Mouse (Mus musculus) erythroblast, embryonic 14.5 days (primary cell): ENCODE results near the gene Lypd5. TPM values are rescaled to one million over a fixed set of nuclear protein-coding genes. Genes with fewer than 3 reads are reported as not detected.
"Not testable (repeated sequence)": the region's sequence is repeated elsewhere in the genome, so short reads cannot be mapped to it uniquely, and the experiment has no call there.

ENCODE experiments used
- H3K27me3 ChIP-seq: 2 replicates; pipeline ENCODE4 v1.6.1; 2012; ENCODE audit warnings: inconsistent platforms; ENCODE audit not compliant: control insufficient read depth
- H3K36me3 ChIP-seq: 2 replicates; pipeline ENCODE4 v1.6.1; 2012; ENCODE audit warnings: mild to moderate bottlenecking, inconsistent platforms; ENCODE audit not compliant: control insufficient read depth
- H3K4me1 ChIP-seq: 2 replicates; pipeline ENCODE4 v1.6.1; 2012; ENCODE audit warnings: inconsistent platforms; ENCODE audit not compliant: control insufficient read depth
- H3K4me3 ChIP-seq: replicated peaks from 2 replicates; pipeline ENCODE3; 2012; ENCODE audit warnings: moderate library complexity, mild to moderate bottlenecking, inconsistent platforms
- H3K9me3 ChIP-seq: 2 replicates; pipeline ENCODE4 v1.6.1; 2012; ENCODE audit warnings: low read length, inconsistent platforms, mixed read lengths; ENCODE audit not compliant: control insufficient read depth
- GATA1 ChIP-seq: IDR thresholded peaks from 2 replicates; pipeline ENCODE4 v1.6.1; 2012; ENCODE audit warnings: low read length, inconsistent platforms, mixed read lengths
- TAL1 ChIP-seq: IDR thresholded peaks from 3 replicates; pipeline ENCODE4 v1.6.1; 2012; ENCODE audit warnings: low read length, inconsistent platforms, mixed read lengths
- polyA plus RNA-seq: library from polyadenylated mRNA; stranded (reverse); fragments of >175 nt; gene quantifications from 2 replicates; pipeline ENCODE4 v1.2.3, GENCODE M21; 2012

The Lypd5 gene
- polyA plus RNA-seq, 1 experiment, result not detected

- peaks cover 76% of the 10 kb centered on the region for H3K36me3 ChIP-seq
- H3K27me3 ChIP-seq, result no peaks in the 10 kb centered on the region
- no peak for TF ChIP-seq TAL1
- peaks cover 15% of the 10 kb centered on the region for H3K9me3 ChIP-seq
- H3K4me3 ChIP-seq, result peak overlapping the region; percentile 72
- H3K4me1 ChIP-seq, result peaks cover 84% of the 10 kb centered on the region
Observed at GRCm38 (mm10) chr7:24400082-24400452, 51.1 kb downstream of the Lypd5 start.

DNA sequence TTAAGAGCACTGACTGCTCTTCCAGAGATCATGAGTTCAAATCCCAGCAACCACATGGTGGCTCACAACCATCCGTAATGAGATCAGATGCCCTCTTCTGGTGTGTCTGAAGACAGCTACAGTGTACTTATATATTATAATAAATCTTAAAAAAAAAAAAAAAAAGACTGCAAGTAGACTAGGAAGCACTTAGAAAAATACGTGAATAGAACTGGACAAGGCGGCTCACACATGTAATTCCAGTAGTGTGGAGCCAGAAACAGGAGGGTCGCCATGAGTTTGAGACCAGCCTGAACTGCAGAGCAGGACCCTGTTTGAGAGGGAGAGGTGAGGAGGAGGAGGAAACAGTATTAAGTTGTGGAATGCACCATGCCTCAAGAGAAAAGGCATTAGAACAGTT lies 51.5 kb downstream of the Lypd5 start:
- peaks cover 16% of the 10 kb centered on the region for H3K9me3 ChIP-seq
- peak overlapping the region; percentile 72 for H3K4me3 ChIP-seq
- not testable (repeated sequence) for H3K27me3 ChIP-seq
- H3K4me1 ChIP-seq, result peaks cover 80% of the 10 kb centered on the region
- H3K36me3 ChIP-seq, result peaks cover 76% of the 10 kb centered on the region

DNA sequence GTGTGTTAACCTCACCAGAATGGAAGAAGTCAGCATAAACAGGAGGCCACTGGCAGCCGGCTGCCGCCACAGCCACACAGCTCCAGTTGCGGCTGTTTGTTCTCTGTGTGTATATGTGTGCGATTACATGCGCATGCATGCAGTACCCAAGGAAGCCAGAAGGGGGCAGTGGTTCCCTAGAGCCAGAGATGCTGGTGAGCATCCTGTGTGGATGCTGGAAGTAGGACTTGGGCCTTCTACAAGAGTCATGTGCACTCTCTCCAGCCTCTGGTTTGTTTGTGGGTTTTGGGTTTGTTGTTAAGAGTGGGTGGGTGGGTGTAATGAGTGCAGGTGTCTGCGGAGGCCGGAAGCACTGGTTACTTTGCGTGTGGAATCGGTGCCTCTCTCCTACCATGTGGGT lies 53.9 kb downstream of the Lypd5 start:
- Histone ChIP-seq H3K36me3 (peaks cover 80% of the 10 kb centered on the region), H3K9me3 (peaks cover 16% of the 10 kb centered on the region), H3K4me1 (peaks cover 77% of the 10 kb centered on the region), H3K4me3 (no peak overlapping the region), H3K27me3 (no peaks in the 10 kb centered on the region)
- no peak for TF ChIP-seq TAL1
- TF ChIP-seq GATA1, result no peak

Other genes with a start within 250 kb of the Lypd5 start
- gene Zfp112, start 236.9 kb upstream of the Lypd5 start, polyA plus RNA-seq, result 0.02 and 0.05 TPM in 2 replicates
- gene Zfp235, start 215.0 kb upstream of the Lypd5 start, polyA plus RNA-seq, result 0.04 TPM in 1 of 2 replicates, not detected in the other
- not detected in 2 replicates for gene Zfp114, start 174.1 kb upstream of the Lypd5 start, polyA plus RNA-seq
- gene Zfp111, start 137.8 kb upstream of the Lypd5 start, polyA plus RNA-seq, result 0.01 TPM in 1 of 2 replicates, not detected in the other
- 0.02 TPM in 1 of 2 replicates, not detected in the other for gene Zfp109, start 111.6 kb upstream of the Lypd5 start, polyA plus RNA-seq
- gene Zfp108, start 94.4 kb upstream of the Lypd5 start, polyA plus RNA-seq, result not detected in 2 replicates
- not detected in 2 replicates for gene Zfp93, start 78.8 kb upstream of the Lypd5 start, polyA plus RNA-seq
- gene Zfp61, start 48.0 kb upstream of the Lypd5 start, polyA plus RNA-seq, result 0.12 TPM in 1 of 2 replicates, not detected in the other
- 0.07 TPM in 1 of 2 replicates, not detected in the other for gene Zfp94, start 32.5 kb upstream of the Lypd5 start, polyA plus RNA-seq
- gene Tescl, start 15.3 kb upstream of the Lypd5 start, polyA plus RNA-seq, result not detected in 2 replicates
- gene Kcnn4, start 21.1 kb downstream of the Lypd5 start, polyA plus RNA-seq, result 56.1 and 61.3 TPM in 2 replicates
- gene Smg9, start 50.4 kb downstream of the Lypd5 start, polyA plus RNA-seq, result 16.4 and 18.4 TPM in 2 replicates
- not detected in 2 replicates for gene Irgc1, start 103.1 kb downstream of the Lypd5 start, polyA plus RNA-seq
- gene Plaur, start 113.3 kb downstream of the Lypd5 start, polyA plus RNA-seq, result 0.08 and 0.17 TPM in 2 replicates
- gene Cadm4, start 132.8 kb downstream of the Lypd5 start, polyA plus RNA-seq, result 0.01 TPM in 1 of 2 replicates, not detected in the other
- 0.55 and 0.58 TPM in 2 replicates for gene Zfp428, start 157.8 kb downstream of the Lypd5 start, polyA plus RNA-seq
- gene AC161166.1, start 163.3 kb downstream of the Lypd5 start, polyA plus RNA-seq, result not detected in 2 replicates
- 0.18 and 0.20 TPM in 2 replicates for gene Irgq, start 181.5 kb downstream of the Lypd5 start, polyA plus RNA-seq
- gene Pinlyp, start 196.9 kb downstream of the Lypd5 start, polyA plus RNA-seq, result not detected in 2 replicates
- 32.1 and 34.8 TPM in 2 replicates for gene Xrcc1, start 197.1 kb downstream of the Lypd5 start, polyA plus RNA-seq
- gene Ethe1, start 238.3 kb downstream of the Lypd5 start, polyA plus RNA-seq, result 1.8 and 1.9 TPM in 2 replicates
- 0.08 TPM in 1 of 2 replicates, not detected in the other for gene Zfp575, start 238.4 kb downstream of the Lypd5 start, polyA plus RNA-seq